In the genomic region with DNA sequence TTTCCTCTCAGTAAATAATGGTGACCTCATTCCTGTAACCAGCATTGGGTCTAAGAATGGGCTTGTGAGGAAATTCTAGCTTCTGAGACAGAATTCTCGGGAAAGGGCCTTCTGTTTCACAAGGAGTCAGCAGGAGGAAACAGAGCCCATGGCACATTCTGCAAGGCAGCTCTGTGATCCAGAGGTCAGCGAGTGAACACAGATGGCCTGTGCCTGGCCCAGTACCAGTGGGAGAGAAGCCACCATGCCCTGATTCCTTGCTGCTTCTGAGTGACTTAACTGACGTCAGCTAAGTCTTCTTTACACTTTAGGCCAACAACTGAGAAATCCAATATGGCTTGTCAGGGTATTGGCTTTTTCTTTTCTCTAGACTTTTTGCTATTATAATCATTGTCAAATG, we compare ENCODE assay signal across 8 mouse cellular contexts.
A peak's percentile ranks its signal among the peaks of the same experiment; 100 is the strongest.
DNase-seq lines count a peak whose midpoint lies in the region; ATAC-seq and TF ChIP-seq lines count a peak whose summit lies in the region.

No protein-coding gene starts in this region.

- no peak overlapping the region for H3K27ac ChIP-seq in gastrocnemius, adult 2 months

- peak; percentile 69 for ATAC-seq in cerebellum, adult (ENCODE audit: insufficient number of reproducible peaks, low FRiP score, low TSS enrichment)

- TF ChIP-seq CTCF in gastrocnemius, adult 2 months (IDR thresholded peaks at IDR 0.05): no peak

- peak; percentile 1 for DNase-seq in adrenal gland, adult 8-10 months
- DNase-seq in adrenal gland, postnatal 4 days (ENCODE audit: low spot score in 2 of 2): no peak
- DNase-seq in gastrocnemius, adult 2 months: peak; percentile 77
- peak; percentile 23 to 25 for DNase-seq in kidney, postnatal 36 days
- no peak for DNase-seq in thymus, postnatal 36 days
- no peak for DNase-seq in layer of hippocampus, adult 9-10 months (ENCODE audit: low spot score)
- no peak for DNase-seq in layer of hippocampus, adult 18-20 months (ENCODE audit: low spot score in 2 of 2)

- H3K4me3 ChIP-seq in gastrocnemius, adult 2 months: no peak overlapping the region

- intact Hi-C loops in gastrocnemius, adult 2 months (cut with DNase I): no loop called here

Comparison
In these comparisons a context has a peak if more than half of its experiments do, and no peak if none do; other contexts are left out.
1. DNase-seq: peak in adrenal gland, adult 8-10 months (single experiment), gastrocnemius, adult 2 months (single experiment) and kidney, postnatal 36 days (2 of 2); none in adrenal gland, postnatal 4 days (0 of 2), thymus, postnatal 36 days (0 of 2), layer of hippocampus, adult 9-10 months (single experiment) and layer of hippocampus, adult 18-20 months (0 of 2).